Mouse (Mus musculus) hindbrain, embryonic 13.5 days (tissue): ENCODE measurements around the gene Tmigd3. TPM values are rescaled to one million over a fixed set of nuclear protein-coding genes. Genes with fewer than 3 reads are reported as not detected.

ENCODE experiments used
- ATAC-seq: fragments of 200-750 bp; cut with Nextera tagmentation; 2 replicates; pipeline ENCODE4 v1.8.0; 2017; ENCODE audit warnings: moderate TSS enrichment; ENCODE audit not compliant: low FRiP score
- H3K27ac ChIP-seq: fragments of 300-500 bp; sonication (generic); 2 replicates; pipeline ENCODE4 v1.5.1; 2015; ENCODE audit warnings: inconsistent platforms, mild to moderate bottlenecking, moderate library complexity
- H3K27me3 ChIP-seq: fragments of 300-500 bp; sonication (generic); 2 replicates; pipeline ENCODE4 v1.6.1; 2015; ENCODE audit warnings: mild to moderate bottlenecking, inconsistent platforms
- H3K36me3 ChIP-seq: fragments of 300-500 bp; sonication (generic); 2 replicates; pipeline ENCODE4 v1.6.1; 2015; ENCODE audit warnings: mild to moderate bottlenecking, inconsistent platforms
- H3K4me1 ChIP-seq: fragments of 300-500 bp; sonication (generic); replicated peaks from 2 replicates; pipeline ENCODE4 v1.6.1; 2015; ENCODE audit warnings: inconsistent platforms
- H3K4me2 ChIP-seq: fragments of 300-500 bp; sonication (generic); 2 replicates; pipeline ENCODE4 v1.6.1; 2015; ENCODE audit warnings: inconsistent platforms, mild to moderate bottlenecking, moderate library complexity
- H3K4me3 ChIP-seq: fragments of 300-500 bp; sonication (generic); 2 replicates; pipeline ENCODE4 v1.5.1; 2015; ENCODE audit warnings: mild to moderate bottlenecking, inconsistent platforms
- H3K9ac ChIP-seq: fragments of 300-500 bp; sonication (generic); 2 replicates; pipeline ENCODE4 v1.6.1; 2015; ENCODE audit warnings: mild to moderate bottlenecking, inconsistent platforms
- H3K9me3 ChIP-seq: fragments of 300-500 bp; sonication (generic); 2 replicates; pipeline ENCODE4 v1.6.1; 2016; ENCODE audit warnings: inconsistent platforms
- whole genome bisulfite sequencing: fragments of 180-500 bp; shearing (Covaris S2); methylation state at CpG from one replicate; pipeline ENCODE4 v1.1.7; 2015; 5-methylcytosine and 5-hydroxymethylcytosine counted together
- polyA plus RNA-seq: library from polyadenylated mRNA; unstranded; fragments of >200 nt; fragmentation: Nextera tagmentation; extraction: Ambion mirVana; gene quantifications from 2 replicates; pipeline ENCODE4 v1.2.1, GENCODE M21; 2015

Gene Tmigd3
- not detected in 2 replicates for polyA plus RNA-seq

DNA sequence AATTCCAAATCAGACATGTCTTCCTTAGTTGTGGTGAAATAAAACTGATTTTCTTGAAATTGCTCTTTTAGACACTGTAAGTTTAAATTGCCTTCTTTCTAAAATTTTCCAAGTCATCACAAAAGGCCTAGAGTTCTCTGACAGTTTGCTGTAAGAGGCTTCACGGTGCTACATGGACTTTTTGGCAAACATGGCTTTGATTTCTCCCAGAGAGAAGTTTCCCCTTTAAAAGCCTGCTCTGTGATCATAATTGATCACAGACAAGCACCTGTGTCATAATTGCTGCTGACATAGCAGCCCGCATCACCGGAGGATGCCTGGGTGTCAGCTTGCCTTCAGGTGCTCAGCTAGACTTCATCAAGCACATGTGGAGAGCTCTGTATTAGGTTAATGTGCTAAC lies at the start of gene Tmigd3, which contains the start of gene Adora3:
Gene Tmigd3, plus strand, starts transcription at position 346 of the 400 bp plus-strand sequence.
Gene Adora3, plus strand, starts transcription at position 301 of the 400 bp plus-strand sequence.
- 80% methylated on average over 3 of the region's 3 CpGs for WGBS
- H3K4me1 ChIP-seq = 0 out of 2 replicates have a peak, but pooled peaks cover 4% of the 10 kb centered on the region

DNA sequence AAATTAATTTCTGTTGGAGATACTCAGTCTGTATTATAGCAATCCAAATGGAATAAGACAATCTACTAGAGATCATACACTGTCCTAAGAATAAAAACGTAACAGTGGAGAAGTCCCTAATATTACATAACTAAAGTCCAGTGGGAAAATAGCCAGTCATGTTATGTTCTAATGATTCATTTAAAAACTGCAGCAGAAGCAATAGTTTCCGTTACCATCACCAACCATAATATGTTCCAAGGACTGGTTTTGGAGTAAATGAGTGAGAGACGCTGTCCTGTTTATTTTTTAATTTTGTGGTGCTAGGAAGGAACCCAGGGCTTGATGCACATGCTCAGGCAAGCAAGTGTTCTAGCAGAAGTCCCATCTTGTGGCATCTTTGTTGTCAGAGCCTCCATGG lies 49.2 kb upstream of the Tmigd3 start:
- no peak overlapping the region for H3K4me2 ChIP-seq
- no peaks in the 10 kb centered on the region for H3K9me3 ChIP-seq
- H3K36me3 ChIP-seq = no peaks in the 10 kb centered on the region
- H3K4me1 ChIP-seq = no peaks in the 10 kb centered on the region
- no peak overlapping the region for H3K4me3 ChIP-seq
- H3K9ac ChIP-seq = no peak overlapping the region
- no peak overlapping the region for H3K27ac ChIP-seq
- H3K27me3 ChIP-seq = no peaks in the 10 kb centered on the region
- 96% methylated on average over 3 of the region's 3 CpGs for WGBS
- no peak for ATAC-seq

More for the DNA sequence above, at the start of gene Tmigd3, which contains the start of gene Adora3:
- Histone ChIP-seq H3K27ac (no peak within 1 kb of the TSS; the same call in 1 of the 2 replicates), H3K9ac (no peak within 1 kb of the TSS), H3K27me3 (no peaks in the 10 kb centered on the region), H3K36me3 (no peaks in the 10 kb centered on the region), H3K4me2 (no peak within 1 kb of the TSS), H3K9me3 (no peaks in the 10 kb centered on the region), H3K4me3 (no peak within 1 kb of the TSS)
- no peak for ATAC-seq

GRCm38 (mm10) chr3:105823609-105824008 lies 47.1 kb upstream of the Tmigd3 start:
- Histone ChIP-seq H3K36me3 (no peaks in the 10 kb centered on the region), H3K27me3 (no peaks in the 10 kb centered on the region), H3K4me3 (no peak overlapping the region), H3K4me1 (no peaks in the 10 kb centered on the region), H3K9me3 (no peaks in the 10 kb centered on the region), H3K27ac (no peak overlapping the region), H3K9ac (no peak overlapping the region), H3K4me2 (no peak overlapping the region)
- no peak for ATAC-seq

DNA sequence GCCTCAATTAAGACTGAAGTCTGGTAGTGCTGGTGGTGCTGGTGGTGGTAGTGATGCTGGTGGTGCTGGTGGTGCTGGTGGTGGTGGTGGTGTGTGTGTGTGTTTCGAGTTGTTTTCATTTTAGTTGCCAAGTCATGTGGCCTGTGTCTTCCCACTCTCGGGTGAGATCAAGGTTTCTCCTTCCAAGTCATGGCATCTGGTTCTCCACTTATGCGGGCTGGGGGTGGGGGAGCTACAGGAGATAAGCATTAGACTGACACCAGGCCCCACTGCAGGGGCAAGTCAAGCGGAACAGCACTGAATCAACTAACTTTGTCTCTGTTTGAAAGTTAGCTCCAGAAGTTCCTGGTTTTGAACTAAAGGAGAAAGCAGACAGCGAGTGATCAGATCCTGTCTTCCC lies 46.6 kb upstream of the Tmigd3 start:
- no peaks in the 10 kb centered on the region for H3K36me3 ChIP-seq
- no peak overlapping the region for H3K27ac ChIP-seq
- no peak overlapping the region for H3K4me2 ChIP-seq
- H3K4me3 ChIP-seq = no peak overlapping the region
- ATAC-seq = no peak
- WGBS = 47% methylated on average over 5 of the region's 5 CpGs
- H3K9ac ChIP-seq = no peak overlapping the region
- no peaks in the 10 kb centered on the region for H3K27me3 ChIP-seq
- no peaks in the 10 kb centered on the region for H3K4me1 ChIP-seq
- no peaks in the 10 kb centered on the region for H3K9me3 ChIP-seq

DNA sequence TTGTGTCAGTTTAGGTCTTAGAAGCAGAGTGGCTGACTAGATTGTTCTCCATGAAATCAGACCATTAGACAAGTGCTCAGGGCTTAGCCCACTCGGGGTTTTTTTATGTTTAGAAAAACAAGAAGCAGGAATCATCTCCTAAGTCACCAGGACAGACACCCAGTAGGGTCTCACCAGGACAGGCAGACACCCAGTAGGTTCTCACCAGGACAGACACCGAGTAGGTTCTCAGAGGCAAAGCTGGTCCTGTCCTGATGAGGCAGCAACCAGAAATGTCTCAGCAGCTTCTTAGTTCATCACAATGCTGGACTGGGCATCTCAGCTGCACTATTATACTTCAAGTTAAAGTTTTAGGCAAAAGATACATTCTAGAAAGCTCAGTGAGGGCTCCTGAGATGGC lies 46.0 kb upstream of the Tmigd3 start:
- Histone ChIP-seq H3K27ac (no peak overlapping the region), H3K9ac (no peak overlapping the region), H3K4me2 (no peak overlapping the region), H3K36me3 (no peaks in the 10 kb centered on the region), H3K27me3 (no peaks in the 10 kb centered on the region), H3K9me3 (no peaks in the 10 kb centered on the region), H3K4me3 (no peak overlapping the region), H3K4me1 (no peaks in the 10 kb centered on the region)
- no peak for ATAC-seq
- WGBS = 65% methylated on average over 2 of the region's 2 CpGs

DNA sequence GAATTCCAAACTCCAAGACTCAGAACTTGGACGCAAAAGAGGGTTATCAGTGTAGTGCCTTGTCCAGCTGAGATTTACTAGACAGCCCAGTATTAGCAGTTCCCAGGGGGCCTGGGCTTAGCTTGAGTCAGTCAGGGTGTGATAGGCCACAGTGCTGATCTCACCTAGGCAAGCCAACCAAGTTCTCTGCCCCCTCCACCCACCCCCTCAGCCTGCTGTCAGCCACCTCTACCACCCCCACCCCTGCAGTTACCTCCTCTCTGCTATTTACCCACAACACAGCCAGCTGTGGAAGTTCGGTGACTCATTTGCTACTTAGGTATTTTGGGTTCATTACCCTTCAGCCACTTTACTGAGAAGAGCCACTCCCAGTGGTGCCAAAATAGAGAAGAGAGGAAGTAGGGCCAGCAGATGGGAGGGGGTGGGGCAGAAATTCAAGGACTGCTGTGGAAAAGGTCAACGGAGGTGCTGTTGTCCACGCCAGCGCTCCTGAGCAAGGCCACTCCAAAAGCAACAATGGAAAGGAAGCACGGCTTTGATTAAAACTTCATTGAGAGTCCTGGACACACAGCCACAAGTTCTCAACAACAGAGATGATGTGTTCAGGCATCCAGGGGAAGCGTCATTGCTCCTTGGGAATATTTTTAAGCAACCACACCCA lies 45.1 kb upstream of the Tmigd3 start:
- H3K9ac ChIP-seq = no peak overlapping the region
- no peak overlapping the region for H3K27ac ChIP-seq
- H3K36me3 ChIP-seq = no peaks in the 10 kb centered on the region
- H3K9me3 ChIP-seq = no peaks in the 10 kb centered on the region
- no peaks in the 10 kb centered on the region for H3K4me1 ChIP-seq
- WGBS = 69% methylated on average over 7 of the region's 7 CpGs
- H3K27me3 ChIP-seq = no peaks in the 10 kb centered on the region
- no peak for ATAC-seq
- no peak overlapping the region for H3K4me2 ChIP-seq
- H3K4me3 ChIP-seq = no peak overlapping the region

GRCm38 (mm10) chr3:105831584-105831983 lies 39.1 kb upstream of the Tmigd3 start:
- H3K36me3 ChIP-seq = no peaks in the 10 kb centered on the region
- H3K9me3 ChIP-seq = no peaks in the 10 kb centered on the region
- no peaks in the 10 kb centered on the region for H3K4me1 ChIP-seq
- no peaks in the 10 kb centered on the region for H3K27me3 ChIP-seq
- over 99% methylated on average over 3 of the region's 3 CpGs for WGBS
- no peak overlapping the region for H3K4me3 ChIP-seq
- H3K4me2 ChIP-seq = no peak overlapping the region
- no peak overlapping the region for H3K27ac ChIP-seq
- H3K9ac ChIP-seq = no peak overlapping the region
- ATAC-seq = no peak

DNA sequence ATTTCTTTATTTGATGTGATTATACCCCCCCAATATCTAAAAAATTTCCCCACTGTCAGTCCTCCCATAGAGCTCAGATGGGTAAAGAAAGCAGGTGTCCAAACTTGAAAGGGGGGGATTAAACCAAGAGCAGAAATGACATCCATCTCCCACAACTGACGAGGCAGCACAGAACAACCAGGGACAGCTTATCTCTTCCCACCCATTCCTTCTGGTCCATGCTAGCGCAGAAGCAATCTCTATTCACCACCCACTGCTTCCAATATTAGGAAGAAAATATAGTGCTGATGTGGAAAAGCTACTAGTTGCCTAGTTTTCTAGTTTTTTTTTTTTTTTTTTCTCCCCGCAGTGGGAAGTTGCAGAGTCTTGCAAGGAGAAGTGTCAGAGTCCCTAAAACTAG lies 34.8 kb upstream of the Tmigd3 start:
- Histone ChIP-seq H3K9ac (no peak overlapping the region), H3K4me1 (no peaks in the 10 kb centered on the region), H3K4me2 (no peak overlapping the region), H3K9me3 (no peaks in the 10 kb centered on the region), H3K27me3 (no peaks in the 10 kb centered on the region), H3K4me3 (no peak overlapping the region), H3K27ac (no peak overlapping the region), H3K36me3 (no peaks in the 10 kb centered on the region)
- ATAC-seq = no peak
- WGBS = 81% methylated on average over 3 of the region's 3 CpGs

- H3K27me3 ChIP-seq = no peaks in the 10 kb centered on the region
- H3K9ac ChIP-seq = no peak overlapping the region
- no peaks in the 10 kb centered on the region for H3K9me3 ChIP-seq
- no peaks in the 10 kb centered on the region for H3K36me3 ChIP-seq
- H3K4me1 ChIP-seq = no peaks in the 10 kb centered on the region
- no peak overlapping the region for H3K27ac ChIP-seq
- H3K4me2 ChIP-seq = no peak overlapping the region
- no peak for ATAC-seq
- no peak overlapping the region for H3K4me3 ChIP-seq
- 92% methylated on average over 3 of the region's 3 CpGs for WGBS
These were observed 33.8 kb upstream of the Tmigd3 start for GRCm38 (mm10) chr3:105836883-105837282.

DNA sequence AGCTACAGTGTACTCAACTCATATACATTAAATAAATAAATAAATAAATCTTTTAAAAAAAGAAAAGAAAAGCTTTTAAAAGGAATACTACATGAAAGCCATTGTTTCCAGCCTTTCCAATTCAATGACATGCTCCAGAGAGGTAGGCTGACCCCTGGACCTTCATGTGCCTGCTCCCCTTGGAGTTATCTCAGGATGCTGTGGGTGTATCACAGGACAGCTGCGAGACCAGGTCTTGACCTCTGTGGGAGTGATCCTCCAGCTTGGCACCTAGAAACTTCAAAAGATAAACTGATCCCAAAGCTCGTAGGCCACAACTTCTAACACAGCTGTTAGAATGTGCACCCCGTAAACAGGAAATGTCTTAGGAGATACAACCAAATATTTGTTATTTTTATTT lies 32.0 kb upstream of the Tmigd3 start:
- no peak for ATAC-seq
- WGBS = 79% methylated on average over 3 of the region's 3 CpGs
- H3K27ac ChIP-seq = no peak overlapping the region

GRCm38 (mm10) chr3:105839836-105840235 lies 30.9 kb upstream of the Tmigd3 start:
- no peak overlapping the region for H3K4me3 ChIP-seq
- no peaks in the 10 kb centered on the region for H3K36me3 ChIP-seq
- H3K9ac ChIP-seq = no peak overlapping the region
- no peaks in the 10 kb centered on the region for H3K4me1 ChIP-seq
- ATAC-seq = no peak
- no peak overlapping the region for H3K4me2 ChIP-seq
- H3K27ac ChIP-seq = no peak overlapping the region
- H3K27me3 ChIP-seq = no peaks in the 10 kb centered on the region
- no peaks in the 10 kb centered on the region for H3K9me3 ChIP-seq
- 91% methylated on average over 4 of the region's 4 CpGs for WGBS

More for the DNA sequence above, 32.0 kb upstream of the Tmigd3 start:
- H3K4me2 ChIP-seq = no peak overlapping the region
- H3K36me3 ChIP-seq = no peaks in the 10 kb centered on the region
- H3K4me1 ChIP-seq = no peaks in the 10 kb centered on the region
- H3K9ac ChIP-seq = no peak overlapping the region
- H3K4me3 ChIP-seq = no peak overlapping the region
- no peaks in the 10 kb centered on the region for H3K9me3 ChIP-seq
- H3K27me3 ChIP-seq = no peaks in the 10 kb centered on the region

DNA sequence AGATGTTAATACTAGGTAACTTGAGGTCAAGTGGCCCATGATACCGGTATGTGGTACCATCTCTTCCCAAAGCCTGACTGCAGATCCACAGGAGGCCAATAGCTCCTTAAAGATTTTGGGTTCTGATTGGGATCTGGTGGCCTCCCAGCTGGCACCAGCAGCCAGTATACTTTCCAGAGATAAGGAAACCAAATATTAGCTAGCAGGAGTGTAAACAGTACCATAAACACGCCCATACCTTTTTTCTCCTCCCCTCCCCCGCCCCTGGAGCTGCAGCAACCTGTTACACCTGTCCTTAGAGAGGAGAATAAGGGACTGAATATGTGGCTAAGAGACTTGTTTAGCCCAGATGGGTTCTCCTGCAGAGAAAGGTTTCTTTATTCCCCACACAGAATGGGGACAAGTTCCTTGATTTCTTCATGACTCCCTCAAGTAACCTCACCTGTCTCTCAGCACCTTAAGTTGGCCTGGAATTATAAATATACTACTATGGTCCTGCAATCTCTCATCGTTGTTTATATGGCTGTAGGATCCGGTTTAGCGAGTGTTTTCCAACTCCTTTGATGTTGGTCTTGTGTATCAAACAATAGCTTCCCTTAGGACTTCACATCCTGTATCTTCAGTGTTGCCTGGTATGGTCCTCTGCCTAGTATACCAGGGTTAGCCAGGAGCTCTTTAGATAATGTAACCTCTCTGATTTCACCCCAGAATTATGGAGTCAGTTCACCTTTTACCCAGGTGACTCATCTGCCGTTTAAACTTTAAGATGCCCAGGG lies 24.2 kb upstream of the Tmigd3 start:
- Histone ChIP-seq H3K36me3 (no peaks in the 10 kb centered on the region), H3K4me1 (no peaks in the 10 kb centered on the region), H3K9ac (no peak overlapping the region), H3K4me2 (no peak overlapping the region), H3K4me3 (no peak overlapping the region), H3K27me3 (no peaks in the 10 kb centered on the region), H3K27ac (no peak overlapping the region), H3K9me3 (no peaks in the 10 kb centered on the region)
- 81% methylated on average over 7 of the region's 7 CpGs for WGBS
- ATAC-seq = no peak

DNA sequence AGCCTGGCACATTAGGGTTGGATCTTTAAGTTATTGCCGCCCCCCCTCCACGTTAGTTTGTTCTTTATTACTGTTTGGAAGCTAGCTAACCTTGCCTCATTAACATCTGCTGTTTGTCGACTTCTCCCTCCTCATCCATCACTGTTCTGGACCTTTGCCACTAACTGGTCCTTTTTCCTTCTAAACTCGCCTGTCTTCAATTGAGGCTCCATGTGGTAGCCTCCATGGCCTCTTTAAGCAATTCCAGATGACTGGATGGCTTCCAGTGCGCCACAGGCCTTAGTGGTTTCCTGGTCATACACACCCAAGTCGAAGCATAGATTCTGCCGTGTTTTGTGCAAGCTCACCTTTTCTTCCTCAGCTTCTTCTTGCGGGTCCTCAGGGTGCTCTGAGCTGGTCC lies 16.9 kb upstream of the Tmigd3 start:
- Histone ChIP-seq H3K4me2 (no peak overlapping the region), H3K27me3 (no peaks in the 10 kb centered on the region), H3K9ac (no peak overlapping the region), H3K4me3 (no peak overlapping the region), H3K9me3 (no peaks in the 10 kb centered on the region), H3K4me1 (no peaks in the 10 kb centered on the region), H3K27ac (no peak overlapping the region), H3K36me3 (no peaks in the 10 kb centered on the region)
- 72% methylated on average over 8 of the region's 8 CpGs for WGBS
- ATAC-seq = no peak
